Mouse (Mus musculus): ENCODE measurements around the gene Ankrd61. TPM values are rescaled to one million over a fixed set of nuclear protein-coding genes. Genes with fewer than 3 reads are reported as not detected.

Gene Ankrd61
- total and polyA plus RNA-seq, 3 experiments, result 0.19 to 0.64 TPM; not detected in 1

- Histone ChIP-seq H3K27me3 (ENCODE audit: control insufficient read depth in 1 of 2, insufficient read depth in 2 of 2, low read length in 2 of 2) (no peaks in the 10 kb centered on the region), H3K9me3 (replicated peaks; ENCODE audit: insufficient read depth, low read length) (no peaks in the 10 kb centered on the region), H3K79me2 (ENCODE audit: control insufficient read depth, insufficient read depth, low read length, poor library complexity) (no peaks in the 10 kb centered on the region), H3K4me1 (ENCODE audit: control insufficient read depth in 1 of 2, insufficient read depth in 2 of 2, low read length in 2 of 2) (no peaks in the 10 kb centered on the region), H3K4me3 (ENCODE audit: control insufficient read depth in 1 of 2, insufficient read depth in 1 of 2, low read depth in 2 of 2, low read length in 2 of 2) (no peak overlapping the region), H3K27ac (ENCODE audit: control insufficient read depth, low read depth, low read length) (no peak overlapping the region), H3K9ac (ENCODE audit: control insufficient read depth, low read depth, low read length, poor library complexity, severe bottlenecking) (no peak overlapping the region), H3K36me3 (ENCODE audit: control insufficient read depth in 1 of 2, insufficient read depth in 2 of 2, low read length in 2 of 2) (peaks cover 0 to 7% of the 10 kb centered on the region in 2 experiments; a peak in 2 of 4 replicates)
- TF ChIP-seq RCOR1 (IDR thresholded peaks at IDR 0.05; ENCODE audit: low read depth, low read length) (no peak), ZKSCAN1 (IDR thresholded peaks at IDR 0.05; ENCODE audit: low read depth, low read length) (no peak), GATA1 (IDR thresholded peaks at IDR 0.05; ENCODE audit: low read depth, low read length) (no peak), MXI1 (IDR thresholded peaks at IDR 0.05; ENCODE audit: low read depth, low read length) (no peak), POLR2A (IDR thresholded peaks at IDR 0.05; ENCODE audit: control insufficient read depth in 1 of 2, insufficient read depth in 1 of 2, low read depth in 1 of 2, low read length in 2 of 2, poor library complexity in 1 of 2) (no peak), MAX (IDR thresholded peaks at IDR 0.05; ENCODE audit: low read length) (no peak), JUND (IDR thresholded peaks at IDR 0.05; ENCODE audit: low read depth, low read length) (no peak), ZNF384 (IDR thresholded peaks at IDR 0.05; ENCODE audit: low read depth, low read length) (no peak), BHLHE40 (IDR thresholded peaks at IDR 0.05; ENCODE audit: borderline replicate concordance, low read depth, low read length) (no peak), NELFE (IDR thresholded peaks at IDR 0.05; ENCODE audit: low read depth, low read length) (no peak), SMC3 (IDR thresholded peaks at IDR 0.05; ENCODE audit: low read depth, low read length) (no peak), CHD2 (IDR thresholded peaks at IDR 0.05; ENCODE audit: low read length) (no peak), POLR2AphosphoS5 (IDR thresholded peaks at IDR 0.05; ENCODE audit: borderline replicate concordance, low read depth, low read length) (no peak), TCF12 (IDR thresholded peaks at IDR 0.05; ENCODE audit: low read depth, low read length) (no peak), USF2 (IDR thresholded peaks at IDR 0.05; ENCODE audit: borderline replicate concordance in 1 of 2, insufficient read depth in 1 of 2, low read depth in 1 of 2, low read length in 2 of 2) (no peak), MAFK (IDR thresholded peaks at IDR 0.05; ENCODE audit: borderline replicate concordance, low read depth, low read length) (no peak)
- DNase-seq (ENCODE audit: low read depth, low spot score), result no peak
Observed at GRCm38 (mm10) chr5:143924781-143925452, 27.4 kb upstream of the Ankrd61 start.

DNA sequence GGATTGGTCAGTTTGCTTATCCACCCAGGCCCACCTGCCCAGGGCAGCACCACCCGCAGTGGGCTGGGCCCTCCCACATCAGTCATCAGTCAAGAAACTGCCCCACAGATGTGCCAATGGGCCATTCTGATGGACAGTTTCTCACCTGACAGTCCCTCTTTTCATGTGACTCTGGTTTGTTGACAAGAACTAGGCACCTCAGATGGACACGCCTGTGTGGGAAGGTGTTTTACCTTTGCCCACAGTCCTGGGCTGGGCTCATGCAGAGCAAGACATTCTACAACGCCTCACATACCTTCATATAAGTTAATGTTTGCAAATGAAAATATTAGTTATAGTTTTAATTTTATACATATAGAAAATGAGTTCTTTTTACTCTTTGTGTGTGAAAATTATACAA, 20.6 kb upstream of the Ankrd61 start:
- Histone ChIP-seq H3K79me2 (ENCODE audit: control insufficient read depth, insufficient read depth, low read length, poor library complexity) (no peaks in the 10 kb centered on the region; the same call in 1 of the 2 replicates), H3K36me3 (ENCODE audit: control insufficient read depth in 1 of 2, insufficient read depth in 2 of 2, low read length in 2 of 2) (peaks cover 0 to 12% of the 10 kb centered on the region in 2 experiments; a peak in 2 of 4 replicates), H3K4me3 (ENCODE audit: control insufficient read depth in 1 of 2, insufficient read depth in 1 of 2, low read depth in 2 of 2, low read length in 2 of 2) (no peak overlapping the region), H3K27ac (ENCODE audit: control insufficient read depth, low read depth, low read length) (no peak overlapping the region), H3K4me1 (ENCODE audit: control insufficient read depth in 1 of 2, insufficient read depth in 2 of 2, low read length in 2 of 2) (no peaks in the 10 kb centered on the region), H3K9ac (ENCODE audit: control insufficient read depth, low read depth, low read length, poor library complexity, severe bottlenecking) (no peak overlapping the region), H3K27me3 (ENCODE audit: control insufficient read depth in 1 of 2, insufficient read depth in 2 of 2, low read length in 2 of 2) (no peaks in the 10 kb centered on the region), H3K9me3 (replicated peaks; ENCODE audit: insufficient read depth, low read length) (no peaks in the 10 kb centered on the region)
- TF ChIP-seq TBP (IDR thresholded peaks at IDR 0.05; ENCODE audit: low read depth, low read length) (no peak), KAT2A (conservative IDR thresholded peaks at IDR 0.05; ENCODE audit: low read depth, low read length) (no peak), SIN3A (IDR thresholded peaks at IDR 0.05; ENCODE audit: low read length) (no peak), CHD1 (IDR thresholded peaks at IDR 0.05; ENCODE audit: low read depth, low read length) (no peak), POLR2A (IDR thresholded peaks at IDR 0.05; ENCODE audit: control insufficient read depth in 1 of 2, insufficient read depth in 1 of 2, low read depth in 1 of 2, low read length in 2 of 2, poor library complexity in 1 of 2) (no peak), ELF1 (IDR thresholded peaks at IDR 0.05; ENCODE audit: low read depth, low read length) (no peak), HCFC1 (IDR thresholded peaks at IDR 0.05; ENCODE audit: low read depth, low read length) (no peak), UBTF (IDR thresholded peaks at IDR 0.05; ENCODE audit: borderline replicate concordance, insufficient read depth, low read depth, low read length) (no peak), CHD2 (IDR thresholded peaks at IDR 0.05; ENCODE audit: low read length) (no peak), GABPA (IDR thresholded peaks at IDR 0.05; ENCODE audit: low read depth, low read length) (no peak), TAL1 (IDR thresholded peaks at IDR 0.05; ENCODE audit: low read length) (no peak), GATA1 (IDR thresholded peaks at IDR 0.05; ENCODE audit: low read depth, low read length) (no peak), CTCF (IDR thresholded peaks at IDR 0.05 in 2 of 3, conservative IDR thresholded peaks at IDR 0.05 in 1 of 3; ENCODE audit: control insufficient read depth in 1 of 3, insufficient read depth in 1 of 3, low read depth in 2 of 3, low read length in 3 of 3, poor library complexity in 1 of 3, severe bottlenecking in 1 of 3) (no peak)
- no peak for DNase-seq (ENCODE audit: low read depth, low spot score)

Data from MEL (cell line).